Mouse (Mus musculus): ENCODE data around the gene Tra2a.
A peak's percentile ranks its signal among the peaks of the same experiment; 100 is the strongest.
"Not testable (repeated sequence)": the region's sequence is repeated elsewhere in the genome, so short reads cannot be mapped to it uniquely, and the experiment has no call there.

Gene Tra2a

DNA sequence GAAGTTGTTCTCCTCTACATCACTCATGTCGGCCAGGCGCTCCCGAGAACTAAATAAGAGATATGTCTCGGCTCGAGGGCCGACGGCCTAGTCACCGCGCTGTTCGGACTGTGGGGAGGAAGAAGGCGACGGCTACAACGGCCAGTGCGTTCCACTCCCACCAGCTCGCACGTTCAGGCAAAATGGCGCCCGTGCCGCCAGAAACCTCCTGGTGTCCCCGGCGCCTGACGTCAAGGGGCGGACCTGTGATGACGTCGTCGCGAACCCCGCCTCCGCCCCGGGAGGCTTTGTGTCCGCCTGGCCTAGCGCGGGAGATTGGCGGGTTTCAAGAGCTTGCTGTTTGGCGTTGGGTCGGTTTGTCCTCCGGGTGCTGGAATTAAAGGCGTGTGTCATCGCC, at the start of gene Tra2a:
Gene Tra2a (minus strand): TSS at position 187 of the 397 bp plus-strand sequence.
- peak; percentile 95 to 97 for DNase-seq (ENCODE audit: low spot score in 2 of 2)

DNA sequence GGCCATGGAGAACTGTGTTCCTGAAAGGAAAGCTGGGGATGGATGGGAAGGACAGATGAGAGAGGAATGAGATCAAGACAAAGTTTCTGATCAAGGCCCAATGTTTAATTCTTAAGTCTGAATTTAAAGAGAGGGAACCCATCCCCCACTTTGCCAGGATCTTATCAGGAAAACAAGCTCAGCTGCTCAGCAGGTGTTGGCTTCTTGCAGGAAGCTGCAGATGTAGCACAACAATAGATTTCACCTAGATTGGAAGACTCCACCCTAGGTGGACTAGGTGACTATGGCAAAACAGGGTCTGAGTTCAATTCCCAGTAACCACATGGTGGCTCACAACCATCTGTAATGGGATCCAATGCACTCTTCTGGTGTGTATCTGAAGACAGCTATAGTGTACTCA, 34.5 kb upstream of the Tra2a start:
- DNase-seq (ENCODE audit: low spot score in 2 of 2): no peak

DNA sequence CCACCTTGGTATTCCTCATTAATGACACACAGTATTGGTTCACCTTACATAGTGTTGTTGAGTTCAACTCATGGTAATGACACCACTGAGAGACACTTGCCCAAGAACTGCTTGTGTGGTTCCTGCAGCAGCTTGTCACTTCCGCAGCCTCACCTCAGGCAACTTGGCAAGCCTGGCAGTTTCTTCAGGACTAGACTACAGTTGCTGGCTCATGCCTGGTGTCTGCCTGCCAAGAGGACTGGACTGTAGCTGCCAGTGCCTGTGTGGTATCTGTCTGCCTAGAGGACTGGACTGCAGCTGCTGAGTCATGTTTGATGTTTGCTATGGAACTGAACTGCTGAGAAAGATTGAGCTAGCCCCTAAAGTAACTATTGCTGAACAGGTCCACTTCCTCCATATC, 18.3 kb upstream of the Tra2a start:
- no peak for DNase-seq (ENCODE audit: low spot score in 2 of 2)

DNA sequence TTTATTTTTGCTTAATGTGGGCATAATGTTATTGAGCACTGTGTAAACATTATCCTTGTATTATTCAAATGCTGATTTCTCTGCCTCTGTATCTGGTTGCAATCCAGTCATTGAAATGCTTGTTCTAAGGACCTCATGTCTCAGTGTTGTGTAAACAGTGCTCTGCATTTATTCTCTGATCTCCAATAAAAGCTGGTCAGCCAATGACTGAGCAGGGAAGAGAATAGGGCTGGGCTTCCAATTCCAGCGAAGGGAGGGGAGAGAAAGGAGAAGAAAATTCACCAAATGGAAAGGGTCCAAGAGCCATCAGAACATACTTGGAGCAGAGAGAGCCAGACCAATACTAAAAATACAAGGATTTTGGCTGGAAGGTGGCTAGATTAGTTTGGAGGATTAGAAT, 17.1 kb upstream of the Tra2a start:
- DNase-seq (ENCODE audit: low spot score in 2 of 2): no peak

DNA sequence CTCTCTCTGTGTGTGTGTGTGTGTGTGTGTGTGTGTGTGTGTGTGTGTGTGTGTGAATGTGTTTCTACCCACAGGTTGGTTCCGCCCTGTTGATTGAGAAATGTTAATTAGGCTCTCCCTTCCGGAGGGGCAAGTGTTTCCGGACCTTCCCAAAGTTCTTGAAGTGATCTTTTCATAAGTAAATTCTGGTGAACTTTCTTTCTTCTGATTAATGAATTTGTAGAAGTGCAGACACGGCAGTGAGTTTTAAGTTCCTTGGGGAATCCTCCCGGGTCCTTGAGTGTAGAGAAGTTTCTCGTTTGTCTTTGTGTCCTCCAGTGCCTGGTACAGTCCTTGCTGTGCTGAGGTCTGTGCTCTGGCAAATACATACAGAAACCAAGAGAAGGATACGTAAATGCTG, 11.5 kb upstream of the Tra2a start:
- no peak for DNase-seq (ENCODE audit: low spot score in 2 of 2)

DNA sequence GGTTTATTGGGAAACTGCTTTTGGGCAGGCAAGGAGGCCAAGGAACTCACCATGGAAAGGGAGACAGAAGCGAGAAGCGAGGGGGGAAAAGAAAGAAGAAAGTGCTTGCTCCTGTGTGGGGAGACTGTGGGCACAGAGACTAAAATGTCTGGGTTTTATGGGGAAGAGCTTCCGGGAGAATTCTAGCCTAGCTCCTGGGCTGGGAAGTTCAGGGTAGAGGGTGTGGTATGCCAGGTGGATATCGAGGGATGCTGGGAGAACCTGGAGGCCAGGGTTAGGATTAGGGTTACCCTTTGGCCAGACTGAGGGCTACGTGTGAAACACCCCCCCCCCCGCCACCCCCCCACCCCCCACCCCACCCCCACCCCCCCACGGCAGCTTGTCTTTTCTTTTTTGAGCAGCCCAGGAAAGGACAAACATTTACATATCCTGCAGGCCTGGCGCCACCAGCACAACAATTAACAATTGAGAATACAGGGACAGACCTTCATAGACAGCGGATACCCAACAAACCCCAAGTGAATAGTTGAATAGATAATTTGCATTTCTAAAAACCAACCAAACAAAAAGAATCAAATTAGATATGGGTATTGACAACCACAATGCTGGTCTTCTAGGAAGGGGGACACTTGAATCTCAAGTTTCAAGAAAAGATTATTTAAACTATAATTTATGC, 10.7 kb upstream of the Tra2a start:
- DNase-seq (ENCODE audit: low spot score in 2 of 2): no peak

DNA sequence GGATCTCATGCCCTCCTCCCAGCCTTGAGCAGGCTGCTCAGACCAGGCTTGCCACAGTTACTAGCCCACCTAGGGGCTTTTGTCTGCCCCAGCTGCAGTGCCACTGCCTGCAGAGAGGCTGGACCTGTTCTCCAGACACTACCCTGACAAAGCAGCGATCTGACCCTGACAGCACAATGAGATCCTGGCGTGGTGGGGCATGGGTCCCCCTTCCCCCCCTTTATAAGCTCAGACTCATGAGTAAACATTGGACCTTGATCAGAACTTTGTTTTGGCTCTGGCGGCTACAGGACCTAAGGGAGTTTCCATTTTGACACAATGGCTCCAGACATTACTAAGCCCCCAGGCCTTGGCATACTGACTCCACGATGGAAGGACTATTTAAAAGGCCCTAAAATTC, 10.1 kb upstream of the Tra2a start:
- no peak for DNase-seq (ENCODE audit: low spot score in 2 of 2)

DNA sequence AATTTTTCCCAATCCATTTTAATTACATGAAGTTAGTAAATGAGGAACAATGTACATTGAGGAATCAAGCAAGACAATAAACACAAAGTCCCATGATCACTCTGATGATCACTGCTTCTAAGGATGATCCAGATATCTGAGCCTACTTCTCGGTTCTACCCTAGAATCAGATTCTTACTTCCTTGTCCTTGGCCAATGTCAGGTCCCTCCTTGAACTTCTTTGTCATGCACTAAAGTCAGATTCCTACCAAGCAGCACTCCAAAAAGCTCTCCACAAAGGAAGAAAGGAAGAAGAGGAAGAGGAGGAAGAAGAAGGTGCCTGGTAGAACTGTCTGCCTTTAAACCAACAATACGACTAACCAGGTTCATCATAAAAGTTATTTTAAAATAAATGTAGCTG, 9.0 kb upstream of the Tra2a start:
- DNase-seq (ENCODE audit: low spot score in 2 of 2): no peak

DNA sequence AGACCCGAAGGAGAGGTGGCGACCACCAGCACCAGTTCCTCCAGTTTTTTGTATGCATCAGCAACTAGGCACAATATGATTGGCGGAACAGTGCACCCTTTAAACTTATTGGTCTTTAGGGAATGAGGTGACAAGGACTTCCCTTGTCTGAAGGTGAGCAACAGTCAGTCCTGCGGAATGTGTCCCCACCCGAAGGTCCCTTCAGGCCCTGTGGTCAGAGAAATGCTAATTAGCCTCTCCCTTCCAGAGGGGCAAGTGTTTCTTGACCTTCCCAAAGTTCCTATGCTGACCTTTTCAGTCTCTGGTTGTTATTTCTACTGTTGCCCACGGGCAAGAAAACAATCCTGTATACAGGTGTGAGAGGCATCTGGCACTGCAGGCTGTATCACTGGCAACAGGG, 8.0 kb upstream of the Tra2a start:
- DNase-seq (ENCODE audit: low spot score in 2 of 2): no peak

DNA sequence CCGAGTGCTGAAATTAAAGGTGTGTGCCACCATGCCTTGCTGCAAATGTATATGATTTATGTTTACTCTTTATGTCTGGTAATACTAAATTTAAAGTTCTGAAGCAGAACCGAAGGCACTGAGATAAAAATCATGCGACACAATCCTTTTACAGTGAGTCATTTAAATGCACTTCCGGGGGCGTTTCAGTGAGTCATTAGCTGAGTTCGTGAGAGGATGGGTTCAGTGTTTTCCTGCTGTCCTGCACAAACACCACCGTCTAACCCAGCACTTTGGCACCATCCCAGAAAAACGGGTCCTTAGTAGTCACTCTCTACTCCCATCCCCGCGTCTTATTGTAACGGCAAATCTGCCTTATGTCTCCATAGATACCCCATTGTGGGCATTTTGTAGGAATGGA, 6.1 kb upstream of the Tra2a start:
- DNase-seq (ENCODE audit: low spot score in 2 of 2): no peak

DNA sequence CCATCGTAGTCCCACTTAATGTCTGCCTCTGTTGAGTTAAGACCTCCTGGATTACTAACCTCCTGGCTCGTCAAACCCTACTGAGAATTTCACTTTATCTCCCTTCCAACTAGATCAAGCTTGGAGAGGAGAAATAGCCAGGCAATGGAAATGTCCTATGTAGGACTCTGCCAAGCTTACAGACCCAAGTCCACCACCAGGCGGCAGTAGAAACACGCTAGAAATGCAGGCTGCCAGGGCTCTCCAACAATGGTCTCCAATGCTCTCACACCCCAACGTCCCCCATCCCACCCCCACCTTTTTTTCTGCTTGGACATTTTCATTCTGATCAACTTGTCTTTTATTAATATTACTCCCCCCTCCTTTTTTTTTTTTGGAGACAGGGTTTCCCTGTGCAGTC, 5.4 kb upstream of the Tra2a start:
- DNase-seq (ENCODE audit: low spot score in 2 of 2): peak; percentile 61 to 85

DNA sequence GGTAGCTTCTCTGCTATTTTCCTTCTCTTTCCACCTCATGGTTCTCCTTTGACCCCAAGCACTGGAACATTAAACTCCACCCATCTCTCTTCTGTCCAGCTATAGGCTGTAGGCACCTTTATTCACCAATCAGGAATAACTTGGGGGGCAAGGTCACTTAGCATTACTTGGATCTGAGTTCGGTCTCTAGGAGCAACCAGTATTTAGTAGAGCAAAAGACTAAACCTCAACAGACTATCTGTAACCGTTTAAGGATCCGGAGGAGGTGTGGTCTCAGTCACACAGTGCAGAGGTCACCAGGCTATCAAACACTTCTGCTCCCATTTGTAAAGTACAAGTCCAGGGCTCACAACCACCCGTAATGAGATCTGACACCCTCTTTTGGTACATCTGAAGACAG, 3.9 kb upstream of the Tra2a start:
- no peak for DNase-seq (ENCODE audit: low spot score in 2 of 2)

DNA sequence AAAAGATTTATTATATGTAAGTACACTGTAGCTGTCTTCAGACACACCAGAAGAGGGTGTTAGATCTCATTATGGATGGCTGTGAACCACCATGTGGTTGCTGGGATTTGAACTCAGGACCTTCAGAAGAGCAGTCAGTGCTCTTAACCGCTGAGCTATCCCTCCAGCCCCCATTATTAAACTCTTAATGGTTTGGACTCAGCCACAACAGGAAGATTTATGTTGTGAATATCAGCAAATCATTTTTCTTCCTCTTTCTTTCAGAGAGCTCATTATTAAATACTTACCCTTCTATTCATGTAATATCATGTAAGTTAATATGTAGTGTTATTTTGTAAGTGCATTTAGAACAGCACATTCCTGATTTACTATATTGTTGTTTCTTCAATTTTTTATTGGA, 1.4 kb upstream of the Tra2a start:
- not testable (repeated sequence) for DNase-seq (ENCODE audit: low spot score in 2 of 2)

DNA sequence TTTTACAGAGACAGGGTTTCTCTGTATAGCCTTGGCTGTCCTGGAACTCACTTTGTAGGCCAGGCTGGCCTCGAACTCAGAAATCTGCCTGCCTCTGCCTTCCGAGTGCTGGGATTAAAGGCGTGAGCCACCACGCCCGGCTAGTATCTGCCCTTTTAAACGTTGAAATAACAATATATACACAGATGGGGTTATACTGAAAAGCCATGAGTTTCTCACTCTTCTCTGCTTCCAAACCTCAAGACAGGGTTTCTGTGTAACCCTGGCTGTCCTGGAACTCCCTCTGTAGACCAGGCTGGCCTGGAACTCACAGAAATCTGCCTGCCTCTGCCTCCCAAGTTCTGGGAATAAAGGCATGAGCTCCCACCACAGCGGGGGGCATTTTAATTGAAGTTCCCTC, 613 bp upstream of the Tra2a start:
- not testable (repeated sequence) for DNase-seq (ENCODE audit: low spot score in 2 of 2)

DNA sequence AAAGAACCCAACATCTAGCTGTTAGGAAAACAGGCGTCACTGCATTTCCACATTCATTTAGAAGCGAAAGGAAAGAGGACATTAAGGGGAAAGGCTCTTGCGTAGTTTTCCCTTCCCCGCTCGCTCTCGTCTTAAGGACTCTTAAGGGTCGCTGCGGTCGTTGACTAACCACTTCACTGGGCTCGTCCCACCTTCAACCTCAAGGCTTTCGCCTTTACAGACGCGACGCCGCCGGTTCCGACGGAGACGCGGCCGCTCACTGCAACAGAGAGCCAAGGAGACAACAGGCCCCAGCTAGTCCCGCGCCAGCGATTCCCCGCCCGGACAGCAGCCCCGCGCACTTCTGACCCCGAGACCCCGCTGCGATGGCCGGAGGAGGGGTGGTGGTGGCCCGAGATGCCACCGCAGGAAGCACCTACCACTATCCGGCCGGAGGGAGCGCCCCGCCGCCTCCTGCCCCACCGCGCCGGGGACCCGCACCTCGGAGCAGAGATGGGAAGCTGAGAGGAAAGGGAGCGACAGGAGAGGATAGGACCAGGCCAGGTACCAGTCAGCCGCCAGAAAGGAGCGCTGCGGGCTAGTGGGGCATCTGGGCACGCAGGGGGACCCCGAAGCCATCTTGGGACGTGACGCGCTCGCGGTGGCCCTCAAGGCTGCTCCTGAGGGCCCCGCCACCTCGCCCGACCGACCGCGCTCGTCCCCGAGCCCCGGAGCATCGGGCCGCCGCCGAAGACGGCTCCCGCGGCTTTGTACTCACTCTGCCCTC, 569 bp downstream of the Tra2a start:
- peak; percentile 67 to 82 for DNase-seq (ENCODE audit: low spot score in 2 of 2)

DNA sequence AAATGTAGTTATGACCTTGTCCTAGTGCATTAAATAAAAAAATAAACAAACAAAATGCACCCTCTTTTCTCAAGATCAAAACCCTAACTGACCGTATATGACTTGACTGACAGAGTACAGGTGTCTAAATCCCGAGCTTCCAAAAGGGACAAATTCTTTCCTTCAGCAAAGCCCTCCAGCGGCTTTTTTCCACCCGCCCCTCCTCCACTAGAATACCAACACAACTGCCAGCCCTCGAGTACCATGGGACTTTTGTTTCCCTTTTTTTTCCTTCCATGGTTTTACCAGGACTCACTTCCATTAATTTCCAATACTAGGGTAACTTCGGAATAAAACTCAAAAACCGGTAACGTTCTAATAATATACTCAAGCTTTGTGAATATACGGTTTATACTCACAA, 1.4 kb downstream of the Tra2a start:
- no peak for DNase-seq (ENCODE audit: low spot score in 2 of 2)

DNA sequence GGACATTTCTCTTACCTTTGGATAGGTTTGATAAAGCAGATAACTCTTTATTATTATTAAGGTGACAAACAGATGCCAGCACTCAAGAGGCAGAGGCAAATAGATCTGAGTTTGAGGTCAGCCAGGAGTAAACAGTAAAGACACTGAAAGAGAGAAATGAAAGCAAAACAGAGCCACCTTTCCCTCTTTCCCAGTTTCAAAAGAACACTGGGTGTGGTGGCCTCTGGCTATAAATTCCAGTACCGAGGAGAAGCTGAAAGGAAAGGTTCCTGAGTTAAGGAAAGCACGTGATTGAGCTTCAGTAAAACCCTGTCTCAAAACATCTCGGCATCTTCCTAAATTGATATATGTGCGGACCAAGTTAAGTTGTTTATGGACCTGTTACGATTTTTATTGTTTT, 4.1 kb downstream of the Tra2a start:
- DNase-seq (ENCODE audit: low spot score in 2 of 2): no peak

DNA sequence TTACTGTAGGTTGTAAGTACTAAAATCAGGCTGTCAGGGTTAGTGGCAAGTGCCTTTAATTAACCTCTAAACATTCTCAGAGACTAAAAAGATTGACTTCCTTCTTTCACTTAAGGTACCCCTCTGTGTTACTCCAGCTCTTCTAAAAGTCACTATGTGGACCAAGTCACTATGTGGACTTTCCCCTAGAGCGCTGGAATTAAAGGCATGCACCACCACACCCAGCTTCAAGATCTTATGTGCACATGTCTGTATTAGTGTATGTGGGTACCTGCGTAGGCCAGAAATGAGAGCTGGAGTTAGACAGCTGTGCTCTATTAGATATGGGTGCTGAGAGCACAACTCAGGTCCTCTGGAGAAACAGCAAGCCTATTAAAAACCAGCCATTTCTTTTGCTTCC, 6.0 kb downstream of the Tra2a start:
- DNase-seq (ENCODE audit: low spot score in 2 of 2): no peak

DNA sequence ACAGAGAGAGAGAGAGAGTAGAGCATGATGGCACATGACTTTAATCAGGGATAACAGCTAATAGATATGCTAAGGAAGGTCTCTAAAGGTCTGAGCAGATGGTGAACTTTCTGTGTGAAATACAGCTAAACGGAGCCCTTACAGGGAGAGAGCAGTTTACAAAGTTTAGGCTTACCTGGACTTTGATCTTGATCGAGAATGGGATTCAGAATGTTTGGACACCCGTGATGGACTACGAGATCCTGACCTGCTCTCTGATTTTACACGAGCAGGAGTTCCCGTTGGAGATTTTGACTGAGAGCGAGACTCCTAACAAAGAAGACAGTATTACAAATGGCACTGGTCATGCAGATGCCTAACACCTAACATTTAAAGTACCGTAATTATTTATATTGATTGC, 11.6 kb downstream of the Tra2a start:
- no peak for DNase-seq (ENCODE audit: low spot score in 2 of 2)

DNA sequence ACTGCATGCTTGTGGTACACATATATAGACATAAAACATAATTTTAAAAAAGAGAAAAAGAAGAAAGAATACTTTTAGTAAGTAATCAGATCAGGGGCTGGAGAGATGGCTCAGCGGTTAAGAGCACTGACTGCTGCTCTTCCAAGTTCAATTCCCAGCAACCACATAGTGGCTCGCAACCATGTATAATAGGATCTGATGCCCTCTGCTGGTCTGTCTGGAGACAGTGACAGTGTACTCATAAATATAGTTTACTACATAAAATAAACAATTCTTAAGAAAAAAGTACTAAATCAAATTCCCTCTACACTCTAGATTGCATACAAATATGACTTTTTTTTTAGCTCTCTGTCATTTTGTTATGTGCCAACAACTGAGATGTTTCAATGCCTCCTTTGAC, 12.6 kb downstream of the Tra2a start:
- no peak for DNase-seq (ENCODE audit: low spot score in 2 of 2)

DNA sequence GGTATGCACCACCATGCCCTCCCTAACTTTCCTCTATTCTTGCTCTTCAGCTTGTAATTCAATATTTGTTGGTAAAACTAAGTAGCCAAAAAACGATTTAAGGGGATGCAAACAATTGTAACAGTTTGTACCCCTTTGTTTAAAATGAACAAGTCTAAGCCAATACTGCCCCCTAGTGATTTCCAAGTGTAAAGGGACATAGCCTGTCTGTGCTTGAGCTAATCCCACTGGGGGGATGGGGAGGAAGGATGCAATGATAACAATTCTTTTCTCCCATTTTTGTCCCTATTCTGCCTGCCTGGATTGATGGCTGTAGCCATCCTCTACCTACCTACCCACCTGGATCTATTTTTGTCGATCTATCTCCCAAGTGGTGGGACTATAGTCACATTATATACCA, 16.6 kb downstream of the Tra2a start:
- no peak for DNase-seq (ENCODE audit: low spot score in 2 of 2)

DNA sequence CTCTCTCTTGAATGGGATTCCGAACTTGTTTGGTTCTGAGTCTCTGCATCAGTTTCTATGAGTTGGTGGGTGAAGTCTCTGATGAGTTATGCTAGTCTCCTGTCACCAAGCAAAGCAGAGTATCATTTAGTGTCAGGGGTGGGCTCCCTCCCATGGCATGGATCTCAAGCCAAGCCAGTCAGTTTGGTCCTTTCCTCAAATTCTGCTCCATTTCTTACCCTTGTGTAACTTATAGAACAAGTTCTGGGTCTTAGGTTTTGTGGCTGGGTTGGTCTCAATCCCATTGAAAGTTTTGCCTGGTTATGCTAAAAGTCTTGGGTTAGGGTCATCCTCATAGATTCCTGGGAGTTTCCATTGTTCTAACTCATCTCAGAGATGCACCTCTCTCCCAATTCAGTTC, 21.5 kb downstream of the Tra2a start:
- DNase-seq (ENCODE audit: low spot score in 2 of 2): no peak

DNA sequence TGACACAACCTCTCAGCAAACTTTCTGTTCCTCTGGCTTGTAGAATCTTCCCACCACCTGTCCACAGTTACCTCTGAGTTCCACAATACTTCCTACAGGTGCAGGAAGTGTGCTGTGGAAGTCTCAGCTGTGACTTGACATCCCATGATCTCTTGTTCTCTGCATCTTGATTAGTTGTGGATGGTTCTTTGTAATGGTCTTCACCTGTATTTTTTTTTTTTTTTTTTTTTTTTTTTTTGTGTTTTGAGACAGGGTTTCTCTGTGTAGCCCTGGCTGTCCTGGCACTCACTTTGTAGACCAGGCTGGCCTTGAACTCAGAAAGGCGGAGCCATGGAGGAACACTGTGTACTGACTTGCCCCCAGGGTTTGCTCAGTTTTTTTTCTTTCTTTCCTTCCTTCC, 22.3 kb downstream of the Tra2a start:
- DNase-seq (ENCODE audit: low spot score in 2 of 2): no peak

DNA sequence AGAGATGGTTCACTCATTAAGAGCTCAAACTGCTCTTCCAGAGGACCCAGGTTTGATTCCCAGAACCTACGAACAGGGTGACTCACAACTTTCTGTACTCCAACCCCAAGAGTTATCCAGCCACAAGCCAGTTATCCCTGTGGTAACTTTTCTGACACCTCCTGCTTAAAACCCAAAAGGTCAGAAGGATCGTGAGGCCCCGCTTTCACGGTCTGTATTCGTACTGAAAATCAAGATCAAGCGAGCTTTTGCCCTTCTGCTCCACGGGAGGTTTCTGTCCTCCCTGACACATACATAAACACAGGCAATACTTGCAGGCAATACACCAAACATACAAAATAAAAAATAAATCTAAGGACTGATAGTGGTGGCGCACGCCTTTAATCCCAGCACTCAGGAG, 27.5 kb downstream of the Tra2a start:
- peak; percentile 99 to 100 for DNase-seq (ENCODE audit: low spot score in 2 of 2)

Data from spleen, postnatal 10 days (tissue).